Mouse (Mus musculus) testis, postnatal 10 days (tissue): Measurements from ENCODE around the gene Rpl3.
"Not testable (repeated sequence)": the region's sequence is repeated elsewhere in the genome, so short reads cannot be mapped to it uniquely, and the experiment has no call there.

Experiments
- DNase-seq: peaks from one replicate; pipeline ENCODE4 v3.0.0; 2021; ENCODE audit warnings: low spot score

Rpl3 gene

GRCm38 (mm10) chr15:80091121-80091955 lies at the start of gene Rpl3, which contains the start of gene Syngr1:
Gene Rpl3, minus strand, starts transcription at chr15:80091868.
Gene Syngr1, plus strand, starts transcription at chr15:80091334.
- DNase-seq, result peak; percentile 89

DNA sequence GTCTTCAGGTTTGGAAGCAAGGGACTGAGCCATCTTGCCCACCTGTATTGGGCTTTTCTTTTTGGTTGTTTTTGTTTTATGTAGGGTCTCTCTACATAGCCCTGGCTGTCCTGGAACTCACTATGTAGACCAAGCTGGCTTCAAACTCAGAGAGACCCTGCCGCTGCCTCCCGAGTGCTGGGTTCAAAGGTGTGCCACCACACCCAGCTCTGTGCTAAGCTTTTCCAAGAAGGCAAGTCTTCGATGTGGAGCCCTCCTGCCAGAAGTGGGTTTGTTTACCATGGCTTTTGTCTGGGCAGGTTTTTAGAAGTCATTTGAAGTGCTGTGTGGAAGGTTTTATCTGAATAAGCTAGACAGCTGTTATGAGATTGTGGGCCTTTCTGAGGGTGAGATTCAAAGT lies 49.2 kb upstream of the Rpl3 start:
- DNase-seq, result no peak

DNA sequence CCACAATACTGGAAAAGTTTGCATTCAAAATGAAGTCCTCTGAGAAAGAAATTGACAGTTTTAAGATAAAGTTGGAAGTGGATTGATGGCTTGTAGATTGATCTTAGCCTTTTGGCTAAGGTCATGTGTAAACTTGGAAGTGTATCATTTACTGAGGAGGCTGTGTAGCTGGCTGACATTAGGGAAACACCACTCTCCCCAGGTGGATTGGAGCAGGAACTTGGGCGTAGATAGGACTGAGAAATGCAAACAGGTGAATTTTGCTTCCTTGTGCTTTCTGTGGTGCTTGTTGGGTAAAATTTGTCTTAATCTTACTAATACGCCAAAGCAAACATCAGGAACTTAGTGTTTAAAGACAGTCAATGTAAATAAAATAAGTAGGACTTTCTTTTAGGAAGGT lies 48.6 kb upstream of the Rpl3 start:
- no peak for DNase-seq

GRCm38 (mm10) chr15:80137945-80138791 lies 46.5 kb upstream of the Rpl3 start:
- DNase-seq, result no peak

- DNase-seq, result no peak
Measured at GRCm38 (mm10) chr15:80136645-80137044, 45.0 kb upstream of the Rpl3 start.

DNA sequence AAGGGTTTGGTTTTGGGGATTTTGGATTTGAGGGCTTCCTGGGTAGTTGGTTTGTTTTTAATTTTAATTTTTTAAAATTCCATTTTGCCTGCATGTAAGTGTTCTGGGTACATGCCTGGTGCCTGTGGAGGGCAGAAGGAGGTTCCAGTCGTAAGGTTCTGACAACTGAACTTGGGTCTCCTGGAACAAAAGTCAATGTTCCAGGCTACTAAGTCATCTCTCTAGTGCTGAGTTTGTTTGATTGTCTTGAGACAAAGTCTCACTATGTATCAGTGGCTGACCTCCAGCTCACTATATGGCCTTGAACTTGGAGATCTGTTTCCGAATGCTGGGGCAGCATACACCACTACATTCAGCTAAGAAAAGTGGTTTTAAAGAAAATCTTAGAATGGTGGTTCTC lies 43.8 kb upstream of the Rpl3 start:
- DNase-seq, result no peak

GRCm38 (mm10) chr15:80134450-80134847 lies 42.8 kb upstream of the Rpl3 start:
- DNase-seq, result no peak

- no peak for DNase-seq
Measured at GRCm38 (mm10) chr15:80133682-80134449, 42.2 kb upstream of the Rpl3 start.

DNA sequence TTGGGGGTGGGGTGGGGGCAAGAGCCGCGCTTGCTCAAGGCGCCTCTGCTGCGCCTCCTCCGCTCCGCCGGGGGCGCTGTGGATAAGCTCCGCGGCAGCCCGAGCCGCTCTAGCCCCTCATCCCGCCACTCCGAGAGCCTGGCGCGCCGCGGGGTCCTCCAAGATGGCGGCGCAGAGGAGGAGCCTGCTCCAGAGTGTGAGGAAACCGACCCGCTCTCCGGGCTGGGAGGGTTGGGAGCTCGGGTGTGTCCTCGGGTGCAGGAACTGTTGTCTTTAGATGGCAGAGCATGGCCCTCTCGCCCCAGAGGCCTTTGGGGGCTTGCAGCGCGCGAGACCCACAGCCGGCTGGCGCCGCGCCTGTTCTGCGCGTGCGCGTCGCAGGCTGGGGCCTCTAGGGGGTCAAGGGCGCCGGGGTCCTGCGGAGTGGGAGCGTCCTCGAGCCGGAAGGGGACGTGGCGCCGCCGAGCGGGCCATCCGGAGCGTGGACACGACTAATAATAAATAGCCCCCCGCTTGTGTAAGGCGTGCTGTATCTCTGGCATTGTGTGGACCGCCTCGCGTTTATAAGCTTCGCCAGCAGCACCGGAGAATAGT lies 41.4 kb upstream of the Rpl3 start, which contains the start of gene Tab1:
TSS of gene Tab1 (plus strand) at position 135 of the 594 bp plus-strand sequence.
- DNase-seq, result peak; percentile 95

DNA sequence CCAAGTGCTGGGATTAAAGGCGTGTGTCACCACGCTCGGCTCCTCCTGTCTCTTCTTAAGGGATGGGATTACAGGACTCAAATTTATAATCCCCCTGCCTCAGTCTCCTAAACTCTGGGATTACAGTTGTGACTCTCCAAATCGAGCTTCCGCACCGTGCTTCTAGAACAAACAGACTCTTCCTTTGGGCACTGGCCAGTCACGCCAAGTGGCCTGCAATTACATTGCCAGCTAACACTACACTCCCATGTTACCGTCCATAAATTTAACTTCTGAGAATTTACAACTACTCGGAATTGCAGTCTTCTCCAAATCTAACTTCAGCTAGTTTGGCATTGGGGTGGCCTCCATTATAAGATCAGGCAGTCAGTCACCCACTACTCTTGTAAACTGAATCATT lies 40.8 kb upstream of the Rpl3 start:
- DNase-seq, result no peak

GRCm38 (mm10) chr15:80131421-80131820 lies 39.8 kb upstream of the Rpl3 start:
- no peak for DNase-seq

DNA sequence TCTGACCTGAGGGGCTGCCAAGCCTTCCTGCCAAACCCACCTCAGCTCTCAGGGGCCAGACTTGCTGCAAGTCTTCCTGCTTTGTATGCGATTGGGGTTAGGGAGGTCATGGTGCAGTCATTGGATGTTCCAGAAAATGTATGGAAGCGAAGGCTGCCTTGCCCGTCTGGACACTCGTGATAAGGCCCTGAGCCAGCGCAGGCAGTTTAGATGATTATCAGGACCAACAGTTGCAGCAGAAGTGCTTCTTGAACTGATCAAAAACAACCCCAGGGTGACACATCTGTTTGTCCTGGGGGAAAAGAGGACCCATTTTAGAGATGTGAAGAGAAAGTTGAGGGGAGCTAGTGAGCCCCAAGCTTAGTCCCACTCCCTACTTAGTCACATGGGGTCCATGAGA lies 39.0 kb upstream of the Rpl3 start:
- no peak for DNase-seq

- DNase-seq, result no peak
Measured at GRCm38 (mm10) chr15:80129982-80130381, 38.3 kb upstream of the Rpl3 start.

DNA sequence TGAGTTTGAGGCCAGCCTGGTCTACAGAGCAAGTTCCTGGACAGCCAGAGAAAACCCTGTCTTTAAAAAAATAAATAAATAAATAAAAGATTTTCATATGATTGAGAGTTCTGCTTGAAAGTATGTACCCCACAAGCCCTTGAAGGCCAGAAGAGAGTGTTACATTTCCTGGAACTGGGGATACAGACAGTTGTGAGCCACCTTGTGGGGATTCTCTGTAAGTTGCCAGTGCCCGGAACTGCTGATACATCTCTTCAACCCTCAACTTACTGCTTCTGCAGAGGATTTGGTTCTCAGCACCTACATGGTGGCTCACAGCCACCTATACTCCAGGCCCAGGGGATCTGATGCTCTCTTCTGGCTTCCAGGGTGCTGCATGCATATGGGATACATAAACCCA lies 35.5 kb upstream of the Rpl3 start:
- no peak for DNase-seq

DNA sequence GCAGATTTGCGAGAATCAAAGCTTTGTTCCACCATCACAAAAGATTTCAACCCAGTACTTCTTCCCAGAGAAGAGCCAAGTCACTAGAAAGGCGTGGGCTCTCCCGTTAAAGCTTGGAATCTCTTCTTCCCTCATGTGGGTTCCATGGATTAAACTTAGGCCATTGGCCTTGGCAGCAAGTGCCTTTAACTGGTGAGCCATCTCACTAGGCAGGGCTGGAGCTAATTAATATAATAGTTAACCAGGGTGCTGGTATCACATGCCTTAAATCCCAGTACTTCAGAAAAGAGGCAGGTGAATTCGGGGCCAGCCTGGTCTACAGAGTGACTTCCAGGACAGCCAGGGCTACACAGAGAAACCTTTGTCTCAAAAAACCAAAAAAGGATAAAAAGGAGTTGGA lies 33.0 kb upstream of the Rpl3 start:
- no peak for DNase-seq

DNA sequence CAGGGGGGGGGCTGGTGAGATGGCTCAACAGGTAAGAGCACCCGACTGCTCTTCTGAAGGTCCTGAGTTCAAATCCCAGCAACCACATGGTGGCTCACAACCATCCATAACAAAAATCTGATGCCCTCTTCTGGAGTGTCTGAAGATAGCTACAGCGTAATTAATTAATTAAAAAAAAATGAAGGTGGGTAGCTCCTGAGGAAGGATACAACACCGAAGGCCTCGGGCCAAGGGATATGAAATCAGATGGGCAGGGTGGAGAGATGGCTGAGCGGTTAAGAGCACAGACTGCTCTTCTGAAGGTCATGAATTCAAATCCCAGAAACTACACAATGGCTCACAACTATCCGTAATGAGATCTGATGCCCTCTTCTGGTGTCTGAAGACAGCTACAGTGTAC lies 30.8 kb upstream of the Rpl3 start:
- not testable (repeated sequence) for DNase-seq

GRCm38 (mm10) chr15:80121721-80122325 lies 30.2 kb upstream of the Rpl3 start:
- DNase-seq, result no peak

- DNase-seq, result no peak
Measured at GRCm38 (mm10) chr15:80119076-80119475, 27.4 kb upstream of the Rpl3 start.

- DNase-seq, result peak; percentile 56
Measured at GRCm38 (mm10) chr15:80117154-80117553, 25.5 kb upstream of the Rpl3 start.

DNA sequence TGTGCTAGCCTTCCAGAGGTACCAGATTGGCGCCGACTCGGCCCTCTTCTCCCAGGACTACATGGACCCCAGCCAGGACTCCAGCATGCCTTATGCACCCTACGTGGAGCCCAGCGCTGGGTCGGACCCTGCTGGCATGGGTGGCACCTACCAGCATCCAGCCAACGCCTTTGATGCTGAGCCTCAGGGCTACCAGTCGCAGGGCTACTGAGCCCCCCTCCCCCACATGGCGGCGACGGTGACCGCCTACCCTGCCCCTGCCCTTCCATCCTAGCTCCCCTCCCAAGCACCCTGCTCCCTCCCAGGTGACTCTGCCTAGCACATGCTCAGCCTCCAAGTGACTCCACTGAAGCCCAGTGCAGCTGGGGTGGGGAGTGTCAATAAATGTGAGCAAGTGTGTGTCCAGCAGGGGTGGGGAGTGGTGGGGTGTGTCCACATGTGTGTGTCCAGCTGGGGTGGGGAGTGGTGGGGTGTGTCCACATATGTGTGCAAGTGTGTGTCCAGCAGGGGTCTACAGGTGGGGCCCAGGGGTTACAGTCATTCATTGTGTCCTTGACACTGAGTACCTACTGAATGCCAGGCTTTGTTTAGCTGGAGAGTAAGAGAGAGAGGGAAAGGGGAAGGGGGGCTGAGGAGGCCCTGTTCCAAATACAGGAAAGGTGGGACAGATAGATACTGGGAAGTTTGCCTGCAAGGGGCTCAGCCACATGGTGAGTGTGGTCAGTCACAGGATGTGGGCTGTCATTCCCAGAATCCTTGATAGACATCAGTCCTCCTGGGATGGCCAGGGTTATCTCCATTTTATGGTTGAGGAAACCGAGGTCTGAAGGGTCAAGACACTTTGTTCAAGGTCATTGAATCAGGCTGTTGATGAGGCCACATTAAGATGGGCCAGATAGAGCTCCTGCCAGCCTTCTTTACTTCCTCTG lies 24.5 kb upstream of the Rpl3 start:
- peak; percentile 51 for DNase-seq
